Mouse (Mus musculus): ENCODE data around the gene Dync1i2.

- TF ChIP-seq CTCF (IDR thresholded peaks at IDR 0.05; ENCODE audit: low read depth, low read length) (no peak), POLR2AphosphoS5 (IDR thresholded peaks at IDR 0.05; ENCODE audit: insufficient replicate concordance, low read depth, low read length) (no peak)
These were observed 70.5 kb downstream of the Dync1i2 start for GRCm38 (mm10) chr2:71281981-71282380.
